Mouse (Mus musculus) kidney, adult 18-20 months (tissue): Measurements from ENCODE around the gene Olfr51.
A peak's percentile ranks its signal among the peaks of the same experiment; 100 is the strongest.
"Not testable (repeated sequence)": the region's sequence is repeated elsewhere in the genome, so short reads cannot be mapped to it uniquely, and the experiment has no call there.

Experiments
- DNase-seq: peaks from one replicate; pipeline ENCODE4 v3.0.0; 2021

The Olfr51 gene

DNA sequence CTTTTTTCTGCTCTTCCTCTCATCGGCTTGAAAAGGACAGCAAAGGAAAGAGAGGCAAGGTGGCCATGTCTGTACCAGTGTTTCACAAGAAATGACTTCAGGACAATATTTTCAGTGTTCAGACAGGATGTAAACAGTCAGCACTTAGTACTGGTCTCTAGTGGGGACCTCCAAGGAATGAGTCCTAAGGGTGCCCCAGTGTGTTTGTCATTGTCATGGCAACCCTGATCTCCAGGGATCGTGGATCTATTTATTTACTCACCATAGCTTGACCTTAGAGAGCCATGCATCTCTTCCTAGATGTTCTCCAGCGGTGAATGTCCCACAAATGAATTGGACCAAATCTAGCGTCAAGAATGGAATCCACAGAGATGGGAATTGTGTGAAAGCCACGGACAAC, at the start of gene Olfr51:
TSS of gene Olfr51 (plus strand) at position 301 of the 400 bp plus-strand sequence.
- DNase-seq = no peak

GRCm38 (mm10) chr11:50953665-50954064, 49.7 kb upstream of the Olfr51 start, which contains the start of gene Prop1:
TSS of gene Prop1 (minus strand) at chr11:50953765.
- DNase-seq = no peak

DNA sequence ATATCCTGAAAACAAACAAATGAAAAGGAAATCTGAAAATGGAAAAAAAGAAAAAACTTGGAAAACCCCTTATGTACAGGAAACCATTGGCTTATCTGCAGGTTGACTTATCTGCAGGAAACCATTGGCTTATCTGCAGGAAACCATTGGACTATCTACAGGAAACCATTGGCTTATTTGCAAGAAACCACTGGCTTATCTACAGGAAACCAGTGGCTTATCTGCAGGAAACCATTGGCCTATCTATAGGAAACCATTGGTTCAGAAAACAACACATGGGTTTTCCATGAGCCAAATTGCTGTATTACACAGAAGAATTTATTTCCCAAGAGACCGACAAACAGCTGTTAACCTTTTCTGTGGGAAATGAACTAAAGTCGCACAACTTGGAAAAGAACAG, 38.5 kb upstream of the Olfr51 start:
- DNase-seq = no peak

DNA sequence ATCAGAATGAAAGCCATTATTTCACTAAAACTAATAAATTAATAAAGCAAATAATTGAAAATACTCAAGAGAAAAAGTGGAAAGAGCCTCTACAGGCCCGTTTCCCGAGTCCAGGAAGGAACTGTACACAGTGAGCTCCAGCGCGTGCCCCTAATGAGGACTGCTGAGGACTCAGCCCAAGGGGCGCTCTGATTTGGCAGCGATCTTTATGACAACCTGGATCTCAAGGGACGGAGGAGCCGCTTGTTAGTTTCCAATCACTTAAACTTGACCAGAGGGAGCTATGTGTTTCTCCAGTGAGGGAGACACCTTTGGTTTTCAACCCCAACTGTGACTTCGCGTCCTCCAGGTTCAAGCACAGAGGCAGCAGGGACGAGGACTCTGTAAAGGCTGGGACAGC, 37.2 kb upstream of the Olfr51 start, which contains the start of gene Olfr1378:
TSS of gene Olfr1378 (plus strand) at position 301 of the 400 bp plus-strand sequence.
- DNase-seq = no peak

DNA sequence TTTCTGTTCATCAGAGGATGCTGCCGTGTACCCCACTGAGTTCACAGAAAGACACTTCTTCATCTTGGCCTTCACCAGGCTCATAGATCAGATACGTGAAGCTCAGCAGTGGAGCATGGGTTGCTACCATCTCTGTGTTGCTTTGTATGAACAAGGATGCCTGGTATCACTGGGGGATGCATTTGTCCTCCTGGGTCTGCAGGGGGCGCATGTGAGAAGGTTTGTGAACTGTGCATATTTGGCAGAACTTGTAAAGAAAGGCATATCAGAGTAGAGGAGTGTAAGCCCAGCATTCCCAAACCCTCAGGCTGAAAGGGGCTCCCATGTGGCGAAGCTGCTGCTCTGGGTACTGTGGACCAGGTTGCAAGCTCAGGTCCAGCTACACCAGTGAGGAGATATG, 26.2 kb upstream of the Olfr51 start:
- no peak for DNase-seq

DNA sequence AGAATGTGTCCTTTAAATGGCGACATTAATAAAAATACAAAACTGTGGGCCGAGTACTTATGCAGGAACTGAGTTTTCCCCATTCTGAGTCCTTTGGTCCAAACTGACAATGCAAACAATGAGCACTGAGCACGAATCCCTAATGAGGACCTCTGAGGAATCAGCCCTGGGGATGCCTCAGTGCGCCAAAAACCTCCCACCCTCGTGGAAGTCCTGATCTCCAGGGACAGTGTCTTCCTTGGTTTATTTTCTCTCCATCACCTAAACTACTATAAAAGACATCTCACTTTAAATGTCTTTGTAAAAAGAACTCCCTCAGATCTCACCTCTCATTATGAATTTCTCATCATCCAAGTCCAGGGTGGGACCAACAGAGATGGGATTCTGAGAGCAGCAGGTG, 21.7 kb upstream of the Olfr51 start, which contains the start of gene Olfr1377:
TSS of gene Olfr1377 (plus strand) at position 301 of the 400 bp plus-strand sequence.
- no peak for DNase-seq

- DNase-seq = peak; percentile 45
These were observed 8.4 kb downstream of the Olfr51 start for GRCm38 (mm10) chr11:51011821-51012220.

GRCm38 (mm10) chr11:51013936-51014335, 10.5 kb downstream of the Olfr51 start, which contains the start of gene Olfr54:
TSS of gene Olfr54 (plus strand) at chr11:51014236.
- DNase-seq = no peak

DNA sequence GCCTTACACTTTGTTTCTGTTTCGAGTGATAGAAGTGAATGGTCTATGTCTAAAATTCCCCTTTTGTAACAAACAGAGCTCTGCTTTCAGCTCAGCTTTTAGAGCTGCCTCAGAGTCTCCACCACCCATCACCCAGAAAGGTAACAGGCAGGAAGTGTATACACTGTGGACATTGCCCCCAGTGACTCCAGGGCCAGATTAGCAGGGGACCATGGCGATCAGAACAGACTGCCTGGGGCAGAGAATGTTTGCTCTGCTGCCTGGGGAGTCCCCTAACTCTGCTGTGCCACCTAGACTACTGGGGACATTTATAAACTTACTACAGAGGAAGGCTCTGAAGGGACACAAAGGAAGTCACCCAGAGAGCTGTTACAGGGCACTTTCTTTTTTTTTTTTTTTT, 12.9 kb downstream of the Olfr51 start:
- no peak for DNase-seq

DNA sequence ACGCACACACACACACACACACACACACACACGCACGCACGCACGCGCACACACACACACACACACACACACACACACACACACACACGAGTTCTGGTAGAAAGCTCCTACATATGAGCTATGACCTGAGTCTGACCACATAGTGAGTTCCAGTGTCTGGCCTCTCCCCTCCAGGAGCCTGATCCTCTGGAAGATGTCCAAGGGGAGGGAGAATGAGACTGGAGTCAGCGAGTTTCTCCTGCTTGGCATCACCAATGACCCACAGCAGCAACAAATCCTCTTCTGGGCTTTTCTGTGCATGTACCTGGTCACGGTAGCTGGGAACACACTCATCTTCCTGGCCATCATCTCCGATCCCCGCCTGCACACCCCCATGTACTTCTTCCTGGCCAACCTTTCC, 23.4 kb downstream of the Olfr51 start:
- DNase-seq = peak; percentile 13

- DNase-seq = peak; percentile 39
These were observed 26.0 kb downstream of the Olfr51 start for GRCm38 (mm10) chr11:51029381-51029780.

GRCm38 (mm10) chr11:51030225-51030624, 26.8 kb downstream of the Olfr51 start:
- peak; percentile 27 for DNase-seq

DNA sequence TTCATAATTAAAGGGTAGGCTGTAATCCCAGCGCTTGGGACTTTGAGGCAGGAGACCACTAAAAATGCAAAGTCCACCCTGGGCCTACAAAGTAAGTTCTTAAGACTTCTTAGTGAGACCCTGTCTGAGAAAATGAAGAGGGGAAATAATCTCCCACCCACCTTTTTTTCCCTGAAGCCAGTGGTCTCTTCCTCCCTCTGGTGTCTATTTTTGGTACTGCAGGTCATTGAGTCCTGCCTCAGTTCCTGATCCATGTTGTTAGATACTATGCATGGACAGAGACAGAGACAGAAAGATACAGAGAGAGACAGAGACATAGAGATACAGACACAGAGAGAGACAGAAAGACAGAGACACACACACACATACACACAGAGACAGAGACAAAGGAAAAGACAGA, 29.5 kb downstream of the Olfr51 start:
- peak; percentile 19 for DNase-seq

DNA sequence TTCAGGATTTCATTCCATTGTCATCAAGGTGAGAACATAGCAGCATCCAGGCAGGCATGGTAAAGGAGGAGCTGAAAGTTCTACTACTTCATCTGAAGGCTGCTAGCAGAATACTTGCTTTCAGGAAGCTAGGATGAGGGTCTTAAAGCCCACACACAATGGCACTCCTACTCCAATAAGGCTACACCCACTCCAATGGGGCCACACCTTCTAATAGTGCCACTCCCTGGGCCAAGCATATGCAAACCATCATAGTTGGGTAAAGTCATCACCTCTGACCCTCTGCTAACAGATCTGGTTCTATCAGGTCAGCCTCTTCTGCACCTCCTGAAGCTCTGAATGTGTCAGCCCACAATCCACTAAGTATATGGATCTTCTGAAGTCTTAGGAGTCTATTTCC, 30.7 kb downstream of the Olfr51 start:
- not testable (repeated sequence) for DNase-seq

GRCm38 (mm10) chr11:51035951-51036350, 32.6 kb downstream of the Olfr51 start:
- peak; percentile 44 for DNase-seq

GRCm38 (mm10) chr11:51044776-51045175, 41.4 kb downstream of the Olfr51 start:
- not testable (repeated sequence) for DNase-seq

DNA sequence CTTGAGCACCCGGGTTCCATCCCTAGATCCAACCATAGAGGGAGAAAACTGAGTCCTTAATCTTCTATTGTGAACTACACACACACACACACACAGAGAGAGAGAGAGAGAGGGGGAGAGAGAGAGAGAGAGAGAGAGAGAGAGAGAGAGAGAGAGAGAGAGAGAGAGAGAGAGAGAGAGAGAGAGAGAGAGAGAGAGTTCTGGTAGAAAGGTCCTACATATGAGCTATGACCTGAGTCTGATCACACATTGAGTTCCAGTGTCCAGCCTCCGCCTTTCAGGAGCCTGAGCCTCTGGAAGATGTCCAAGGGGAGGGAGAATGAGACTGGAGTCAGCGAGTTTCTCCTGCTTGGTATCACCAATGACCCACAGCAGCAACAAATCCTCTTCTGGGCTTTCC, 44.4 kb downstream of the Olfr51 start, which contains the start of gene Olfr1375:
TSS of gene Olfr1375 (plus strand) at position 301 of the 400 bp plus-strand sequence.
- DNase-seq = not testable (repeated sequence)

- no peak for DNase-seq
These were observed 48.3 kb downstream of the Olfr51 start for GRCm38 (mm10) chr11:51051678-51052077.

GRCm38 (mm10) chr11:51053230-51053629, 49.8 kb downstream of the Olfr51 start:
- no peak for DNase-seq

- peak; percentile 80 for DNase-seq
These were observed 55.8 kb downstream of the Olfr51 start, which contains the start of gene Zfp354a for GRCm38 (mm10) chr11:51059151-51059571. TSS of gene Zfp354a (plus strand) at chr11:51059257.
